Mouse (Mus musculus) megakaryocyte, embryonic 14.5 days (primary cell): ENCODE measurements around the gene Slc39a1.

Experiments used
- FLI1 ChIP-seq: IDR thresholded peaks from 2 replicates; pipeline ENCODE4 v1.6.1; 2012; ENCODE audit warnings: low read length, inconsistent platforms, mixed read lengths
- GATA1 ChIP-seq: IDR thresholded peaks from 3 replicates; pipeline ENCODE4 v1.6.1; 2012; ENCODE audit warnings: mixed read lengths, low read length, inconsistent platforms, borderline replicate concordance

- TF ChIP-seq FLI1, result no peak
- no peak for TF ChIP-seq GATA1
Observed at GRCm38 (mm10) chr3:90221123-90221522, 26.8 kb upstream of the Slc39a1 start.
